Mouse (Mus musculus): ENCODE results near the gene Slc27a1. TPM values are rescaled to one million over a fixed set of nuclear protein-coding genes. Genes with fewer than 3 reads are reported as not detected.
A peak's percentile ranks its signal among the peaks of the same experiment; 100 is the strongest.

Gene Slc27a1
- polyA plus RNA-seq, 1 experiment from 2014 or later = 81.9 TPM

DNA sequence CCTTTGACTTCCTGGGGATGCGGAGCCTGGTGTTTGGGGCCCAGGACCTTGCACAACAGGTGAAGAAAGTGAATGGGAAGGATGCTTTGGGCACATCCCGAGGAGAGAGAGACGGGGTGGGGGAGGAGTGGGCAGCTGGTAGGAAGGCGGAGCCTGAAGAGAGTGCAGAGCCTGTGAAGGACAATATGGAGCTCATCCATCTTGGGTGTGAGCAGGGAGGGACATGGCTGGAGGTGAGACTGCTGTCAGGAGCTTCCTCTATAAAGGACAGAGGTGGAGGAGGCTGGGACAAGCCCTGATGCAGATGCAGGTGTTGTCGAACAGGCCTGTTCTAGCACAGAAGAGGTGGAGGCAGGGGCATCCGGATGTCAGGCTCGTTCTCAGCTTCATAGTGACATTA, 35.3 kb downstream of the Slc27a1 start:
- Histone ChIP-seq H3K4me1 (replicated peaks) (peaks cover 18% of the 10 kb centered on the region), H3K9ac (peak overlapping the region; percentile 29; the same call in 1 of the 2 replicates), H3K27ac (no peak overlapping the region), H3K4me3 (0 out of 2 replicates have a peak overlapping the region, but pooled peaks have one; percentile 34), H3K9me3 (no peaks in the 10 kb centered on the region), H3K36me3 (peaks cover 10% of the 10 kb centered on the region), H3K4me2 (no peak overlapping the region), H3K27me3 (peaks cover 56% of the 10 kb centered on the region)
- WGBS = 50% methylated on average over 7 of the region's 7 CpGs
- ATAC-seq (ENCODE audit: low FRiP score) = no peak

DNA sequence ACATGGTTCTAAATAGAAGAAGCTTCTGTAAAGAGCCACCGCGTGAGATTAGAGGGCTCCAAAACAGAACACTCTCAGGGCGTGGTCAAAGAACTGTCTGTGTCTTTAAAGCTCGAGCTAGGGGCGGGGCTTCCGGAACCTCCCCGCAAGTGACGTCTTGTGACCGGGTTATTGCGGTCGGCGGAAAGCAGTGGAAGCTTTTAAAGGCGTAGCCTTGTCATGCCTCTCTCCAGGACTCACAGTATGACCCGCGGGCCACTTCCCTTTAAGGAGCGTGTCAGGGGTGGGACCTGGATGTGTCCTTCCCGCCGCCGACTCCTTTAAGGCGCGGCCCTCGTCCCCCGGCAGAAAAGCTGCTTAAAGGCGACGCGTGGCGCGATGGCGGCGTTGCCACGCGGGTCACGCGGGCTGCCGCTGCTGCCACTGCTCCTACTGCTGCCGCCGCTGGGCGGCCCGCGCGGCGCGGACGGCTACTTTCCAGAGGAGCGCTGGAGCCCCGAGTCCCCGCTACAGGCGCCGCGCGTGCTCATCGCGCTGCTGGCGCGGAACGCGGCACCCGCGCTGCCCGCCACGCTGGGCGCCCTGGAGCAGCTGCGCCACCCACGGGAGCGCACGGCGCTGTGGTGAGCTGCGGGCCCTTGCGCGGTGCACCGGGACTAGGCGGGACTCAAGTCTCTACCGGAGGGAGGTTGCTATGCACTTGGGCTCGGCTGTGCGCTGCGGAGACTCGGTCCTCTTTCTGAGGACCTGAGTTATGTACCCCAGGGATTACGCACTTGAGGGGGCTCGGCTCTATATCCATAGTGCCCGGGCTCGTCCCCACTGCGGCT, 42.4 kb downstream of the Slc27a1 start, which contains the start of gene Colgalt1:
Gene Colgalt1, plus strand, starts transcription at position 177 of the 830 bp plus-strand sequence.
- Histone ChIP-seq H3K4me1 (replicated peaks) (peaks cover 15% of the 10 kb centered on the region), H3K4me2 (peak within 1 kb of the TSS; percentile 70), H3K9ac (peak within 1 kb of the TSS; percentile 90), H3K27ac (peak within 1 kb of the TSS; percentile 94), H3K4me3 (peak within 1 kb of the TSS; percentile 85), H3K36me3 (peaks cover 24% of the 10 kb centered on the region), H3K9me3 (no peaks in the 10 kb centered on the region), H3K27me3 (no peaks in the 10 kb centered on the region)
- WGBS = 0% methylated on average over 82 of the region's 82 CpGs
- peak; percentile 99 for ATAC-seq (ENCODE audit: low FRiP score)

DNA sequence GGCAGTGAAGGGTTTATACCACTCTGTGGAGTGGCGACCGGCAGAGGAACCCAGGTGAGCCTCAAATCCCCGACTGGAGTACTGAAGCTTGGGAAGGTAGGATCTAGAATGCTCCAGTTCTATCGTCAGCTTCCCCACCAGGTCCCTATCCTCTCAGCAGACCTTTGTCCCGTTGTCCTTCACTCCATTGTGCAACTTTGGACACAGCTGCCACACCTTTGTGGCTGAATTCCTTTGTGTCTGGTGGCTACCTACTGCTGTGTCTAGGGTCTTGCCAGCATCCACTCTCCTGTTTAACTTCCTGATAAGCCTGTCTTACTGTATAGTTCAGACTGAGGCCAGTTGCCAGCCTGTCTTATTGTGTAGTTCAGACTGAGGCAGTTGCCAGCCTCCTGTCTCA, 43.5 kb downstream of the Slc27a1 start:
- Histone ChIP-seq H3K27me3 (no peaks in the 10 kb centered on the region), H3K36me3 (peaks cover 34% of the 10 kb centered on the region), H3K27ac (no peak overlapping the region), H3K4me3 (peak overlapping the region; percentile 85), H3K4me1 (replicated peaks) (peaks cover 15% of the 10 kb centered on the region), H3K4me2 (peak overlapping the region; percentile 70), H3K9ac (peak overlapping the region; percentile 90), H3K9me3 (no peaks in the 10 kb centered on the region)
- WGBS = 36% methylated on average over 5 of the region's 5 CpGs
- no peak for ATAC-seq (ENCODE audit: low FRiP score)

DNA sequence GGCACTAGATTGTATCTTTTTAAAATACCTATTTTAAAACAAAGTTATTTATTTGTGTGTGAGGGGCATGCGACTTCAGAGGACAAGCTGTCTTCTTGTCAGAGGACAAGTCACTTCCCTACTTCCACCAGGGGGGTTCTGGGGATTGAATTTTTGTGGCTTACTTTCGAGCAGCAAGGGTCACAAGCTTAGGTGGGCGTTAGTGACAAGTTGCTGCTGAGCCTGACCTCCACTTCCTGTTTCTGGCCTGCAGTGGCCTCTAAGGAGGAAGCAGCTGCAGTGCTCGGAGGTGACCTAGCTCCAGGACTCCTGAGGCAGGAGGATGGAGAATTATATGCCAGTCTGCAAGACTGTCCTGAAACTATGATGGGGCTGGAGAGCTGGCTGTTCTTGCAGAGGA, 44.7 kb downstream of the Slc27a1 start:
- 63% methylated on average over 4 of the region's 4 CpGs for WGBS
- no peak for ATAC-seq (ENCODE audit: low FRiP score)
- Histone ChIP-seq H3K4me1 (replicated peaks) (peaks cover 15% of the 10 kb centered on the region), H3K27me3 (no peaks in the 10 kb centered on the region), H3K9me3 (no peaks in the 10 kb centered on the region), H3K36me3 (peaks cover 47% of the 10 kb centered on the region), H3K27ac (no peak overlapping the region), H3K4me3 (no peak overlapping the region), H3K4me2 (no peak overlapping the region), H3K9ac (no peak overlapping the region)

DNA sequence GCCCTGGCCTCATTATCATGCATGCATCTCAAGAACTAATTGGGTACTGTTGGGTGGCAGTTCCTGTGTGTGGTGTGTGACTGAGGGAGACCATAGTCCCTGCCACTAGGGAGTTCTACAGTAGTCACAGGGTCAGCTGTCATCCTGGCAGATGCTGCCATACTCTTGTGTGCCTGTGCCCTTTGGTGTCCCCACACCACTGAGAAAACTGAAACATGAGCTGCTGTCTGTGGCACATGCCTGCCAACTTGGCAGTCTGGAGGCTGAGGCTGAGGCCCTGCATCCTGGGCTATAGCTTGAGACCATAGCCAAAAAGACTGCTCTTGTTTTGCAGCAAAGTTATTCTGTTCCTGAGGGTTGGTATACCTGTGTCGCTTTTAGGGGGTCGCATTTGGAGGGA, 51.1 kb downstream of the Slc27a1 start:
- 95% methylated on average over 2 of the region's 2 CpGs for WGBS
- no peak overlapping the region for H3K4me2 ChIP-seq
- no peaks in the 10 kb centered on the region for H3K9me3 ChIP-seq
- peaks cover 96% of the 10 kb centered on the region for H3K36me3 ChIP-seq
- H3K4me3 ChIP-seq = no peak overlapping the region
- no peaks in the 10 kb centered on the region for H3K27me3 ChIP-seq
- no peaks in the 10 kb centered on the region for H3K4me1 ChIP-seq (replicated peaks)
- H3K9ac ChIP-seq = no peak overlapping the region
- no peak for ATAC-seq (ENCODE audit: low FRiP score)
- H3K27ac ChIP-seq = no peak overlapping the region

DNA sequence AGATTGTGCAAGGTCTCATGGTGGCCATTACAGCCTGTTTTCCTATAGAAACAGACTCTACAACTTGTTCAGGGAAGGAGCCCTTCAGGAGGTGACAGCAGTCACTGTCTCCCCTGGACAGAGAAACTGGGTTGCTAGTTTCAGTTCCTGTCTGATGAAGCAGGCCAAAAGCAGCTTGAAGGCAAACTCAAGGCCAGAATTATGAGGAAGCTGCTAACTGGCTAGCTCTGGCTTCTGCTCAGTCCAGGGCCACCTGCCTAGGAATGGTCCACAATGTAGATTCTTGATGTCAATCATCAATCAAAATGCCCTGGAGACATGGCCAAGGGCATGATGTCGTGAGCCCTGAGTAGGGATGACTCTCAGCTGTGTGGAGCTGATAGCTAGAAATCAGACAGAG, 56.4 kb downstream of the Slc27a1 start:
- no peak overlapping the region for H3K27ac ChIP-seq
- no peak for ATAC-seq (ENCODE audit: low FRiP score)
- H3K27me3 ChIP-seq = peaks cover 4% of the 10 kb centered on the region
- no peaks in the 10 kb centered on the region for H3K9me3 ChIP-seq
- no peak overlapping the region for H3K9ac ChIP-seq
- WGBS = 46% methylated on average over 1 of the region's 1 CpGs
- H3K4me1 ChIP-seq (replicated peaks) = peaks cover 16% of the 10 kb centered on the region
- peaks cover 53% of the 10 kb centered on the region for H3K36me3 ChIP-seq
- no peak overlapping the region for H3K4me2 ChIP-seq
- H3K4me3 ChIP-seq = no peak overlapping the region

DNA sequence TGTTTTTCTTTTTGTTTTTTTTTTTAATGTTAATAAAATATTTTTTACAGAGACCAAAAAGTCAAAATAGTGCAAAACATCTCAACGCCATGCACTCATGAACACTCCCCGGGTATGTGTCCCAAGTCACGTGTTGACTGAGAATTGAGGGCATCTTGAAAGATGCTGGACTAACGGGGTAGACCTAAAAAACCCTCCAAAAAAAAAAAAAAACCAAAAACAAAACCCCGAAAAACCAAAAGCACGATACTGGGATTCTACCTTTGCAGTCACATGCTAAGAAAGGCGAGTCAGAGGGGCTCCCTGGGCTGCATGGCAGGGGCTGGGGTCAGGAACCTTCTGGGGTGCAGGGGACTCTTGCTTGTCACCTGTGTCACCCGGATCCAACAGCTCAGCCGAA, 58.1 kb downstream of the Slc27a1 start:
- no peak overlapping the region for H3K4me3 ChIP-seq
- 0 out of 2 replicates have a peak overlapping the region, but pooled peaks have one; percentile 19 for H3K27ac ChIP-seq
- H3K9me3 ChIP-seq = no peaks in the 10 kb centered on the region
- H3K9ac ChIP-seq = no peak overlapping the region
- H3K4me1 ChIP-seq (replicated peaks) = peaks cover 19% of the 10 kb centered on the region
- no peak for ATAC-seq (ENCODE audit: low FRiP score)
- no peak overlapping the region for H3K4me2 ChIP-seq
- H3K36me3 ChIP-seq = peaks cover 37% of the 10 kb centered on the region
- WGBS = 88% methylated on average over 9 of the region's 9 CpGs
- peaks cover 20% of the 10 kb centered on the region for H3K27me3 ChIP-seq

DNA sequence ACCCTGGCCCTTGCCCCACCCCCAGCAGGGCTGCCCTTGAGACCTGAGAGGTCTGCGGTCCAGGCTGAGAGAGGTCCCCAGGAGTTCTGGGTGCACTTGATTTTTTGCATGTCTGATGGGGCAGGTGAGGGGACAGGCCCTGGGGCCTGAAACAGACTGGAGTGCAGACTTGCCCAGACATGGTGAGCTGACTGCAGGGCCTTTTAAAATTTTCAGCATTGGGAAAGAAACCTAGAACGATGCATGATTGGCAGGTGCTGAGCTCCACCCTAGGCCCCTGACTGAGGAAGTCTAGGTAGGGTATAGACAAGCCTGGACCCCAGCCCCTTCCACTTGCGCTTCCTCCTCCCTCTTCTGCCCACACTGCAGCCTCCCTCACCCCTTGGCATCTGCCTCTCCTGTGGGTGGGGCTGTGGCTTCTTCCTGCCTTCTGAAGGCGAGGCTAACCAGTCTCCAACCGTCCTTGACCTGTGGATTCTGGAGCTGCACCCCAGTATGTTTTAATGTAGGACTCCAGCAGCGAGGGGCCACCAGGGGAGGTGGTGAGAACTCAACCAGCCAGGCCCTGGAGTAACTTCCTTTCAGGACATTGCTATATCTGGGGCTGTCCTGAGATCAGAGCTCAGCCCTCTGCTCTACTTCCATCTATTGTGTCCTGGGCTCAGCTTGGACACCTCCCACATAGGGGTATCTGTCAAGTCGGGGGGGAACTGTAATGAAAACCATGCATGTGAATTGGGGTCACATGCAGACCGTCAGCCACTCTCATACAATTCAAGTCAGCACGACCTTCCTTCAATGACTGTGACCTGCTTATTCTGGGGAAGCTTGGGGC, 58.8 kb downstream of the Slc27a1 start:
- Histone ChIP-seq H3K36me3 (peaks cover 34% of the 10 kb centered on the region), H3K27ac (peak overlapping the region; percentile 19; the same call in 1 of the 2 replicates), H3K4me3 (no peak overlapping the region), H3K9ac (no peak overlapping the region), H3K9me3 (no peaks in the 10 kb centered on the region), H3K4me2 (no peak overlapping the region), H3K4me1 (replicated peaks) (peaks cover 19% of the 10 kb centered on the region), H3K27me3 (peaks cover 28% of the 10 kb centered on the region)
- 51% methylated on average over 9 of the region's 9 CpGs for WGBS
- ATAC-seq (ENCODE audit: low FRiP score) = no peak

DNA sequence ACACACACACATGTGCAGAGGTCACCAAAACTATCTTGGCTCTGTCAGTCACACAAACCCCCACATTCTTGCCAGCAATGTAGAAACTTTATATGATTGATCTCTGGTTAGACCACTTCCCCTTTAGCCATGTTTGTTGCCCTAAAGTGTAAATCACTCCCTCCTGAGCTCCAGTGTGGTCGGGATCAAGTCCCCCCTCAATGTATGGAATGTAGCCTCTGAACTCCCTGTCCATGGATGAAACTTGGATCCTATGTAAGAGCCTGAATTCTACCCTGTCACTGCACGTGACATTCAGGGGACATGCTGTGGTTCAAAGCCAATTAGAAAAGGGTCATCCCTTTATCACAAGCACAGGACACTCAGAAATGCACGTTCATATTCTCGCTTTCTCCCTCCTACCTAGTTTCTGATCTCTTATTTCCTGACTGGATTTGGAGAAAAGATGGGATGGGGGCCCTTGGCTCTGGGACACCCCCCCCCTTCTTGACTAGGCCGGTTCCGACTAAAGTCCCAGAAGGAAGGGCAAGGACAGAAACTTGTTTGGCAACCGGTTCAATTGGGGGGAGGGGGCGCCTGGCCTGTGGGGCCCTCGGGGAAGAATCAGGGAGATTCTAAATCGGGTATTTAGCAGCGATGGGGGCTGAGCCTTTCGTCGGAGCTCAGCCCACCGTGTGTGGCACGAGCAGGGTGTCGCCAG, 59.9 kb downstream of the Slc27a1 start:
- Histone ChIP-seq H3K36me3 (peaks cover 32% of the 10 kb centered on the region), H3K27ac (peak overlapping the region; percentile 86), H3K4me1 (replicated peaks) (peaks cover 19% of the 10 kb centered on the region), H3K27me3 (peaks cover 36% of the 10 kb centered on the region), H3K4me2 (peak overlapping the region; percentile 90), H3K9ac (peak overlapping the region; percentile 80), H3K4me3 (peak overlapping the region; percentile 47), H3K9me3 (no peaks in the 10 kb centered on the region; the same call in 1 of the 2 replicates)
- ATAC-seq (ENCODE audit: low FRiP score) = no peak; the same call in 1 of the 2 replicates
- WGBS = 8% methylated on average over 16 of the region's 16 CpGs

DNA sequence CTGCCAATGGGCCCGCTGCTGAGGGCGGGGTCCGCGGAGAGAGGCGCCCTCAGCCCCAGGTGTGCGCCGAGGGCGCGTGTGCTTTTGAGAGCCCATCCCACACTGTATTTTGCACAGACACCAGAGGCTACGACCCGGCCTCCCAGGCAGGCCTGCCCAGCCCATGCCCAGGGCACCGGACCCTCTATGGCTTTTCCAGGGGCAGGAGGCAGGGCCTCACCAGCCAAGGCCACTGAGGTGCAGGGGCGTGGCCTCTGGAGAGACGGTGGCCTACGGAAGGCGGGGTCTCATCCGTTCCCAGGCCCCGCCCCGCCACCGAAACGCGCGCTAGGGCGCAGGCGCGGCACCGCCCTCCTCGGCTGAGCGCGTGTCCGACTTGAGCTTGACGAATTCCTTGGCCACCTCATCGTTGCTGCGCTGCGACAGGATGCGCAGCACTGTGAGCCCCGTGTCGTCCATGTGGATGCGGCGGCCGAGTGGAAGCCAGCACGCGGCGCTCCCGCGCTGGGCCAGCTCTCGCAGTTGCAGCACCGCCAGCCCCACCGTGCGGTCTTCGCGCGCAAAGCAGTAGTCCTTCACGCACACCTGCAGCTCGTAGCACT, 60.5 kb downstream of the Slc27a1 start:
- H3K9ac ChIP-seq = peak overlapping the region; percentile 80
- H3K9me3 ChIP-seq = no peaks in the 10 kb centered on the region; the same call in 1 of the 2 replicates
- H3K4me1 ChIP-seq (replicated peaks) = peaks cover 23% of the 10 kb centered on the region
- H3K27me3 ChIP-seq = peaks cover 42% of the 10 kb centered on the region
- peak overlapping the region; percentile 90 for H3K4me2 ChIP-seq
- under 1% methylated on average over 55 of the region's 55 CpGs for WGBS
- H3K4me3 ChIP-seq = peak overlapping the region; percentile 47
- peak; percentile 88 for ATAC-seq (ENCODE audit: low FRiP score)
- H3K27ac ChIP-seq = peak overlapping the region; percentile 86
- peaks cover 31% of the 10 kb centered on the region for H3K36me3 ChIP-seq

DNA sequence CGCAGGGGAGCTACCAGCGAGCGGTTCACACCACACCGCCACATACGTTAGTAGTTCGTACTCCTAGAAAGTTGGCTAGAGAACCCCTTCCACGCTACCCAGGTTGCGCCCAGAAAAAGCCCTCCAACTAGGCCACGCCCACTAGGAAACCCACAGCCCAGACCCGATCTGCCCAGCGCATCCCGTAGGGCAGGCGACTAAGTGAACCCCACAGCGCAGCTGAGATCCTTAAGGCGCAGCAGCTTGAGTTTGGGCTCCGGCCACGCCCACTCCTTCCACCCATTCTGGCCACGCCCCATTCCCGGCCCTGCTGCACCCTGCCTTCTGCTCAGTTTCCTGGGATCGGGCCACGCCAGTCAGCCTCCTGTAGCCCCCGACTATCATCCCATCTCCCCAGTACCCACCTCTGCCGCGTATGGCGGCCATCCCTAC, 61.1 kb downstream of the Slc27a1 start:
- ATAC-seq (ENCODE audit: low FRiP score) = peak; percentile 26
- H3K4me3 ChIP-seq = peak overlapping the region; percentile 47
- peaks cover 48% of the 10 kb centered on the region for H3K27me3 ChIP-seq
- H3K9ac ChIP-seq = peak overlapping the region; percentile 80
- 3% methylated on average over 25 of the region's 25 CpGs for whole genome bisulfite sequencing
- H3K4me2 ChIP-seq = peak overlapping the region; percentile 90
- peaks cover 30% of the 10 kb centered on the region for H3K36me3 ChIP-seq
- H3K4me1 ChIP-seq (replicated peaks) = peaks cover 29% of the 10 kb centered on the region
- H3K9me3 ChIP-seq = no peaks in the 10 kb centered on the region; the same call in 1 of the 2 replicates
- H3K27ac ChIP-seq = peak overlapping the region; percentile 86

Data from hindbrain, embryonic 13.5 days (tissue).